Mouse (Mus musculus): ENCODE measurements around the gene Ptprd. TPM values are rescaled to one million over a fixed set of nuclear protein-coding genes. Genes with fewer than 3 reads are reported as not detected.

The Ptprd gene
- polyA plus RNA-seq, 1 experiment from 2014 or later: 112 TPM

DNA sequence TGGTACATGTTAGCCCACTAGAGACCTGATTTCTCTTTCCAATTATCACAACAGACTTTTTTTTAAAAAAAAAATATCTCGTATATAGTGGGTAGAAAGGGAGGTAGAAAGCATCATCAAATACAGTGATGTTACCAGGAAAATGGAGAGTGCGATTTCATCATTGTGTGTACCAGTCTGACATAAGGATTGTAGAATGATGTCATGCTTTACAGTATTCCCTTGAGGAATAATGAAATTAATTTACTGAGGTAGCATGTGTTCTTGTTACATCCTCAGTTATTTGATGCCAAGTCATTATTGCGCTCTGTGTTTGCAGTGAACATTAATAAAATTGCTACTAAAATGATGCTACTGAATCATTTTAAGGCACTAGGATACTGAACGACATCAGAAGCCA, 884.6 kb downstream of the Ptprd start:
- ATAC-seq (ENCODE audit: low FRiP score) (no peak), DNase-seq (ENCODE audit: low spot score) (no peak)
- H3K4me1 ChIP-seq (replicated peaks; ENCODE audit: control insufficient read depth, insufficient read depth, low read length): no peaks in the 10 kb centered on the region
- no peak overlapping the region for H3K27ac ChIP-seq
- H3K4me2 ChIP-seq (replicated peaks): no peak overlapping the region
- no peaks in the 10 kb centered on the region for H3K9me3 ChIP-seq (ENCODE audit: control insufficient read depth, low read length)
- H3K9ac ChIP-seq: no peak overlapping the region
- WGBS: 65% methylated on average over 4 of the region's 4 CpGs
- H3K36me3 ChIP-seq (replicated peaks; ENCODE audit: control insufficient read depth, insufficient read depth): no peaks in the 10 kb centered on the region
- no peaks in the 10 kb centered on the region for H3K27me3 ChIP-seq (ENCODE audit: control insufficient read depth, insufficient read depth, low read length)
- no peak overlapping the region for H3K4me3 ChIP-seq (replicated peaks; ENCODE audit: low read length)

DNA sequence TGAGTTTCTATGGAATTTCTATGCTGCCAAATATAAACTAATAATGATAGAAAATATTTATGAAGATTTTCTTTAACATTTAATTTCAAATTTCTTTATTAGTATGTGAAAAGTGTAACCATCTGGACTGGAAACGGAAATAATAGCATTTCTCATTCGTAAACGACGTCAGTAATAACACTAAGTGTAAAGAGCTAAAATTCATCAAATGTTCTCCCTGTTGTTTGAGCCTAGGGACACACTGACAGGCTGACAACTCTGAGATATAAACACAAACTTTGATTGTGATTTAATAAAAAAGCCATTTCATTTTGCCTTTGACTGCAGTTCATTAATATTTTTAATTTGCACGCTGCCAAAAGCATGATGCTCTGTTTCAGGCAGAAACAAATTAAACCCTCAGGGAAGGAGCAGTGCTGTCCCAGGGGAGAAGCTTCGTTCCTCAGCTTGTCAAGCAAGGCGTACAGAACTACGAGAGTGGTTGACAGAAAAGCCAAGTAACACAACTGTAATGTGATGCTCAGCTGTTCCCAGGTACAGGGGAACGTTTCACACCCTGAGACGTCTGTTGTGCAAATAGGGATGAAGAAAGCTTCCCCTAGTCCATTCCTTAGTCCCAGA, 894.6 kb downstream of the Ptprd start:
- no peak overlapping the region for H3K27ac ChIP-seq
- no peak; the same call in 1 of the 2 replicates for ATAC-seq (ENCODE audit: low FRiP score)
- no peaks in the 10 kb centered on the region for H3K9me3 ChIP-seq (ENCODE audit: control insufficient read depth, low read length)
- H3K36me3 ChIP-seq (replicated peaks; ENCODE audit: control insufficient read depth, insufficient read depth): no peaks in the 10 kb centered on the region
- 0 out of 2 replicates have a peak, but pooled peaks cover 4% of the 10 kb centered on the region for H3K4me1 ChIP-seq (replicated peaks; ENCODE audit: control insufficient read depth, insufficient read depth, low read length)
- 19% methylated on average over 10 of the region's 10 CpGs for WGBS
- H3K4me2 ChIP-seq (replicated peaks): no peak overlapping the region
- H3K4me3 ChIP-seq (replicated peaks; ENCODE audit: low read length): no peak overlapping the region
- peak; percentile 42 for DNase-seq (ENCODE audit: low spot score)
- no peak overlapping the region for H3K9ac ChIP-seq
- no peaks in the 10 kb centered on the region for H3K27me3 ChIP-seq (ENCODE audit: control insufficient read depth, insufficient read depth, low read length)

DNA sequence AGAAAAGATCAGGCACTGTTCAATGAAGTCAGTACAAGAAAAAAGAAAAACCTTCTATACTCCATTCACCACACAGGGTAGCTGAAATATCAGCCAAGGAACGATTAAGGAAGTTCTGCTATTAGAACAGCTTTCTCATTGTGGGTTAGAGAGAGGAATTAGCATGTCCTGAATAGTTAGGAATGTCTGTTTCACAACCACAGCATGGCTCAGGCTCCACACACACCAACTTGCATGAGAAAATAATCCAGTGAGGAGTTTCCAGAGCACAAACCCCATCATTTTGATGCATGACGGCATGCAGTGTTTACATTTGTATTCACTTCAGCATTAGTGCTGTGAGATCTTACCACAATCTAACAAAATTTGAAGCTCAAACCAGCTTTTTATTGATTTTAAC, 895.1 kb downstream of the Ptprd start:
- H3K4me1 ChIP-seq (replicated peaks; ENCODE audit: control insufficient read depth, insufficient read depth, low read length): 0 out of 2 replicates have a peak, but pooled peaks cover 4% of the 10 kb centered on the region
- peak overlapping the region; percentile 47; the same call in 1 of the 2 replicates for H3K27ac ChIP-seq
- no peak for DNase-seq (ENCODE audit: low spot score)
- 30% methylated on average over 2 of the region's 2 CpGs for WGBS
- H3K9me3 ChIP-seq (ENCODE audit: control insufficient read depth, low read length): no peaks in the 10 kb centered on the region
- no peak overlapping the region for H3K4me2 ChIP-seq (replicated peaks)
- H3K9ac ChIP-seq: no peak overlapping the region
- H3K36me3 ChIP-seq (replicated peaks; ENCODE audit: control insufficient read depth, insufficient read depth): no peaks in the 10 kb centered on the region
- ATAC-seq (ENCODE audit: low FRiP score): peak; percentile 75; the same call in 1 of the 2 replicates
- no peak overlapping the region for H3K4me3 ChIP-seq (replicated peaks; ENCODE audit: low read length)
- no peaks in the 10 kb centered on the region for H3K27me3 ChIP-seq (ENCODE audit: control insufficient read depth, insufficient read depth, low read length)

DNA sequence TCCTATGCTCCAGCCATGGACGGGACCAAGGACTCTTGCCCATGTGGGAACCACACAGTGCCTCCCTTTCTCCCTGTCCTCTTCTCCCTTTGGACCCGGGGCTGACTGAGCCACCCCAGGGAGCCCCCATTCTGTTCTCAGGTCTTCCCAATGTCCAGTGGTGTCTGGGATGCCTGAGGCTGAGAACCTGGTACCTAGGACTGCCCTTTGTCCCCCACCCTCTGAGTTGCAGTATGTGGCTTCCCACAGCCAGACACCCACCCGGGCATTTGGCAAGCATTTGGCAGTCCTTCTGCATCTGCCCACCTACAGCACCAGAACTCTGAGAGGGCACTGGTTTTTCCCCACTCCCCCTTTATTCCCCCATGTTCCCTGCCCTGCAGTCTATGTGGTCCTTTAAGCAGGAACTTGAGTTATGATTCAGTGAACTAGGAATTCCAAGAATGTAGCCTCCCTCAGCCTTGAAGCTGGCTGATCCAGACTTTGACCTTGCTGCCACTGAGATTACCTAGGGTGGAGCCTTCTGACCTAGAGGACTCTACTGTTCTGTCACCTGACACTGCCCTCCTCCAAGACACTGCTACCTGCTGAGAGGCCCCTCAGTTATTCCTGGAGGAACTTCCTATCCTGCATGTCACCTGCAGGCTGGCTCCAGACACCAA, 901.5 kb downstream of the Ptprd start:
- Histone ChIP-seq H3K9ac (no peak overlapping the region), H3K9me3 (ENCODE audit: control insufficient read depth, low read length) (no peaks in the 10 kb centered on the region), H3K27ac (no peak overlapping the region), H3K4me2 (replicated peaks) (no peak overlapping the region), H3K27me3 (ENCODE audit: control insufficient read depth, insufficient read depth, low read length) (no peaks in the 10 kb centered on the region), H3K4me3 (replicated peaks; ENCODE audit: low read length) (no peak overlapping the region), H3K4me1 (replicated peaks; ENCODE audit: control insufficient read depth, insufficient read depth, low read length) (no peaks in the 10 kb centered on the region), H3K36me3 (replicated peaks; ENCODE audit: control insufficient read depth, insufficient read depth) (no peaks in the 10 kb centered on the region)
- WGBS: 91% methylated on average over 3 of the region's 3 CpGs
- DNase-seq (ENCODE audit: low spot score) (no peak), ATAC-seq (ENCODE audit: low FRiP score) (no peak)

DNA sequence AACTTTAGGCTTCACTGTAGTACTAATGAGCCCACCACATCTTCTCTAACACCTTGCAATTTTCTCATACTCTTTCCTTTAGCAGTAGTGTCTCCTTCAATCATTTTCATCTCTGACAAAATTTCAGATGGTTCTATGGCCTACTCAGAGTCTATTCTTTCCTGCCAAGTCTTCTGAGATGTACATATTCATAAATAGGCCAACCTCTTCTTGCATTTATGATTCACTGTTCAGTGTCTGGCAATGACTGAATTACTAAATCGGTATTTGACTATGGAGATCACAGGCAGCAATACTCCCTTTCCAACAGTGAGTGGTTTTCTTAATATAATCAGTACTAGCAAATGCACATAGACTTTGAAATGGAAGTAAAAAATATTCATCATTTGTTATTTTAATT, 928.3 kb downstream of the Ptprd start:
- H3K4me2 ChIP-seq (replicated peaks): no peak overlapping the region
- no peaks in the 10 kb centered on the region for H3K9me3 ChIP-seq (ENCODE audit: control insufficient read depth, low read length)
- no peaks in the 10 kb centered on the region for H3K27me3 ChIP-seq (ENCODE audit: control insufficient read depth, insufficient read depth, low read length)
- no peak overlapping the region for H3K9ac ChIP-seq
- 82% methylated on average over 1 of the region's 1 CpGs for WGBS
- H3K4me1 ChIP-seq (replicated peaks; ENCODE audit: control insufficient read depth, insufficient read depth, low read length): no peaks in the 10 kb centered on the region
- DNase-seq (ENCODE audit: low spot score) (no peak), ATAC-seq (ENCODE audit: low FRiP score) (no peak)
- H3K4me3 ChIP-seq (replicated peaks; ENCODE audit: low read length): no peak overlapping the region
- H3K27ac ChIP-seq: no peak overlapping the region
- H3K36me3 ChIP-seq (replicated peaks; ENCODE audit: control insufficient read depth, insufficient read depth): no peaks in the 10 kb centered on the region

DNA sequence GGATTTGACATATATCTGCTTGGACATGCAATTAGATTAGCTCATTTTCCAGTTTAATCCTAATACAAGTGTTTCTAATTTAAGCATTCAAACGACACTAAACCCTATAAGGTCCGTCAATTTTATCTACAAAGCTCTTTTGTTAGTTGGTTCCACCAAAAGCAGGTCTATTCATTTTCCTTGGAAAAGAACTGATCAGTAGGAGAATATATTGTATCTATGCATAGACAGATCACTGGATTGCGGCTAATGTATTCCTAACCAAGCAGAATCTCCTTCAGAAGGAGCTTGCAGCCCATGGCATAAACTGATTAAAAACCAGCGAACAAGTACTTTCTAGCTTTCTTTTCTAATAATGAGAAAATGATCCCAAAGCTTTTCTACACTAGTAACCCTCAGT, 933.8 kb downstream of the Ptprd start:
- H3K4me1 ChIP-seq (replicated peaks; ENCODE audit: control insufficient read depth, insufficient read depth, low read length): no peaks in the 10 kb centered on the region
- no peaks in the 10 kb centered on the region for H3K36me3 ChIP-seq (replicated peaks; ENCODE audit: control insufficient read depth, insufficient read depth)
- no peaks in the 10 kb centered on the region for H3K9me3 ChIP-seq (ENCODE audit: control insufficient read depth, low read length)
- ATAC-seq (ENCODE audit: low FRiP score) (no peak), DNase-seq (ENCODE audit: low spot score) (no peak)
- H3K4me3 ChIP-seq (replicated peaks; ENCODE audit: low read length): no peak overlapping the region
- H3K4me2 ChIP-seq (replicated peaks): no peak overlapping the region
- no peak overlapping the region for H3K9ac ChIP-seq
- H3K27me3 ChIP-seq (ENCODE audit: control insufficient read depth, insufficient read depth, low read length): no peaks in the 10 kb centered on the region
- 46% methylated on average over 4 of the region's 4 CpGs for WGBS
- H3K27ac ChIP-seq: no peak overlapping the region

DNA sequence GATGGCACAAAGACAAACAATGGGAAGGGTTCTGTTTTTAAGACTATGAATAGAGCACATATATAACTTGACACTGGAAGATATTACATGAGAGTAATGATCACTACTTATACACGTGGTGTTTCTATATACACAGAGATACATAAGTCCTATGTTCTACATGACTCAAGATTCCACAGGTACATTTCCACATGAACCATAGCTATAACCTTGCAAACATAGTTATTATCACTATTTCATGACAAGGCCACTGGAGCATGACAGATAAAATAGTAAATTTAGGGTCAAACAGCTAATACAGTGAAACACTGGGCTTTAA, 951.8 kb downstream of the Ptprd start:
- H3K4me1 ChIP-seq (replicated peaks; ENCODE audit: control insufficient read depth, insufficient read depth, low read length): no peaks in the 10 kb centered on the region
- H3K27me3 ChIP-seq (ENCODE audit: control insufficient read depth, insufficient read depth, low read length): no peaks in the 10 kb centered on the region
- no peak overlapping the region for H3K4me2 ChIP-seq (replicated peaks)
- no peak overlapping the region for H3K27ac ChIP-seq
- no peak overlapping the region for H3K9ac ChIP-seq
- no peak overlapping the region for H3K4me3 ChIP-seq (replicated peaks; ENCODE audit: low read length)
- H3K36me3 ChIP-seq (replicated peaks; ENCODE audit: control insufficient read depth, insufficient read depth): no peaks in the 10 kb centered on the region
- ATAC-seq (ENCODE audit: low FRiP score) (no peak), DNase-seq (ENCODE audit: low spot score) (no peak)
- no peaks in the 10 kb centered on the region for H3K9me3 ChIP-seq (ENCODE audit: control insufficient read depth, low read length)
- WGBS: 64% methylated on average over 1 of the region's 1 CpGs

DNA sequence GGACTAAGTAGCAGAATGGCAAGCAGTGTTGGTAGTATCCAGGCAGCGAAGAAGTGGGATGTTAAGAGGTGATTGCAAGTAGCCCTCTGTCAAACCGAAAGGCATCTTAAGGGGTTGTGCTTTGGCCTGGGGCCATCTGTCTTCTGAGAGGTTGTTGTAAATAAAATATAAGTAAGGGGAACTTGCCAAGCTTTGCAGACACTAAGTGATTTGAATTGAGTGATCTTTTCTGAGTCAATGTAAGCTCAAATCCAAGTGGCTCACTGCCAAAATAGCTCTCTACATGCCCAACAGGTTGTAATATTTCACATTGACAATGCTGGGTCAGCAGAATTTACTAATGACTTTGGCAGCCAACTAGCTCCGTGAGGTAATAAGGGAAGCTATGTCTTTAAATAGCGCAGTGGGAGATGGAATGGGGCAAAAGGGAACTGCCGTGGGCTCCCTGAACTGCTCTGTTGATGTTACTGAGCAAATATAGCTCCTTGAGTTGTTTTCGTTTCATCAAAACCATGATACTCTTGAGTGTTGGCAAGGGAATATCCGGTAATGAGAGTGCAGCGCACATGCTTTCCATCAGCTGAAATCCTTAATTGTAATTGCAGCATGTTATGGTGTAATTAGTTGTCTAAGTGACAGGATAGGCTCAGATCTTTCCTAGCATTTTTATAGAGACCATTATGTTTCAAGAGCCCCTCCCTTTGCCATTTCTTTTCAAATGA, 952.4 kb downstream of the Ptprd start:
- H3K4me2 ChIP-seq (replicated peaks): no peak overlapping the region
- 52% methylated on average over 8 of the region's 8 CpGs for WGBS
- peak; percentile 71 for DNase-seq (ENCODE audit: low spot score)

DNA sequence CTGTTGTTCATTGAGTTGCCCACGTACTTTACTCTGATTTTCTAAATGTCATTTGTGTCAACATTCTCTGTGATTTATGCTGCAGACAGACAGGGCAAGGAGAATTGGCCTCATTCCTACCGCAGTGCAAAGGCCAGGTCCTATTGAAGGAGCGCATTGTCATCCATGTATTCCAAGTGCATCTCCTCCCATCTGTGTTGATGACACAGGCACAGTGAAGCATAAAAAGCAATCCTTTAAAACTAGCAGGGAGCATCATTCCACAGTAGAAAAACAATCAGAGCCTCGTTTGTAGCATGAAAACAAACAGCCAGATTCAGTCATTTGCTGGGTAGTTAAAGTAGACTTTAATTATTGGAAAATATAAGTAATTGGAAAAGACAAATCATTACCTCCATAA, 960.6 kb downstream of the Ptprd start:
- Histone ChIP-seq H3K4me2 (replicated peaks) (no peak overlapping the region), H3K27me3 (ENCODE audit: control insufficient read depth, insufficient read depth, low read length) (no peaks in the 10 kb centered on the region), H3K9me3 (ENCODE audit: control insufficient read depth, low read length) (no peaks in the 10 kb centered on the region), H3K27ac (no peak overlapping the region), H3K36me3 (replicated peaks; ENCODE audit: control insufficient read depth, insufficient read depth) (no peaks in the 10 kb centered on the region), H3K4me3 (replicated peaks; ENCODE audit: low read length) (no peak overlapping the region), H3K4me1 (replicated peaks; ENCODE audit: control insufficient read depth, insufficient read depth, low read length) (no peaks in the 10 kb centered on the region), H3K9ac (no peak overlapping the region)
- no peak for ATAC-seq (ENCODE audit: low FRiP score)
- WGBS: 61% methylated on average over 4 of the region's 4 CpGs
- DNase-seq (ENCODE audit: low spot score): no peak

More for the DNA sequence above, 952.4 kb downstream of the Ptprd start:
- no peaks in the 10 kb centered on the region for H3K27me3 ChIP-seq (ENCODE audit: control insufficient read depth, insufficient read depth, low read length)
- peak; percentile 79 for ATAC-seq (ENCODE audit: low FRiP score)
- H3K36me3 ChIP-seq (replicated peaks; ENCODE audit: control insufficient read depth, insufficient read depth): no peaks in the 10 kb centered on the region
- H3K4me3 ChIP-seq (replicated peaks; ENCODE audit: low read length): no peak overlapping the region
- no peak overlapping the region for H3K9ac ChIP-seq
- H3K9me3 ChIP-seq (ENCODE audit: control insufficient read depth, low read length): no peaks in the 10 kb centered on the region
- H3K4me1 ChIP-seq (replicated peaks; ENCODE audit: control insufficient read depth, insufficient read depth, low read length): no peaks in the 10 kb centered on the region
- H3K27ac ChIP-seq: no peak overlapping the region

All from hindbrain, embryonic 14.5 days (tissue).